Mouse (Mus musculus): ENCODE results near the gene Snrpn.
"Not testable (repeated sequence)": the region's sequence is repeated elsewhere in the genome, so short reads cannot be mapped to it uniquely, and the experiment has no call there.

Snrpn gene

DNA sequence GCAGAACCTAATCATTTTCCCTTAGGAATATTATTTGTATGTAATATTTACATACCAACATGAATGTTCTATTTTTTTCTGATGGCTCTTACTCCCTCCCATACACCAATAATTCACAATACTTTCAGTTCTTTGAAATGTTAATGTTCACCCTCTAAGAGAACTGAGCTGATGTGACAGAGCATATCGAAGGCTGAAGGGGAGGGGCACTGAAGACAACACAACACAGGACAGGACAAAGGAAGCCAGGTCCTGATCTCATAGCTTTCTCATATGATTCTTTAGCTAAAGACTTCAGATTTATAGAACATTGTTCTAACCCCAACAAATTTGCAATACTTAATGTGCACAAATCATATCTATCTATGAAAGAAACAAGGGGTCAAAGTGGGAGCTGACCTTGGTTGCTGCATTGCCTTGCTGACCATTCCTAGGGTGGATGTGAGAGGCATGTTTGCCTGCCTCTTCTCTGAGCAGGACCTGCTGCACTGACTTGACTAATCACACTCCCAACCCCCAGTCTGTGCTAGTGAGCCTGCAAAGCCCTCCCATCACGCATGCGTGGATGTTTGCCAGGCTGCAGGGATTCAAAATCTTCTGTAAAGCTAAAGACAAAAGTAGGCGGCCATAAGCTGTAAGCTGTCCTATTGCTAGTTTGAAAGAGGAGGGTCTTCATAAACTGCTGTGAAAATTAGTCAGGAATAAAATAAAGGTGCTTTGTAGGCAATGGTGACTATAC is at the start of gene Snrpn:
Gene Snrpn (minus strand): TSS at position 478 of the 739 bp plus-strand sequence.
- no peak for DNase-seq (ENCODE audit: low spot score)

DNA sequence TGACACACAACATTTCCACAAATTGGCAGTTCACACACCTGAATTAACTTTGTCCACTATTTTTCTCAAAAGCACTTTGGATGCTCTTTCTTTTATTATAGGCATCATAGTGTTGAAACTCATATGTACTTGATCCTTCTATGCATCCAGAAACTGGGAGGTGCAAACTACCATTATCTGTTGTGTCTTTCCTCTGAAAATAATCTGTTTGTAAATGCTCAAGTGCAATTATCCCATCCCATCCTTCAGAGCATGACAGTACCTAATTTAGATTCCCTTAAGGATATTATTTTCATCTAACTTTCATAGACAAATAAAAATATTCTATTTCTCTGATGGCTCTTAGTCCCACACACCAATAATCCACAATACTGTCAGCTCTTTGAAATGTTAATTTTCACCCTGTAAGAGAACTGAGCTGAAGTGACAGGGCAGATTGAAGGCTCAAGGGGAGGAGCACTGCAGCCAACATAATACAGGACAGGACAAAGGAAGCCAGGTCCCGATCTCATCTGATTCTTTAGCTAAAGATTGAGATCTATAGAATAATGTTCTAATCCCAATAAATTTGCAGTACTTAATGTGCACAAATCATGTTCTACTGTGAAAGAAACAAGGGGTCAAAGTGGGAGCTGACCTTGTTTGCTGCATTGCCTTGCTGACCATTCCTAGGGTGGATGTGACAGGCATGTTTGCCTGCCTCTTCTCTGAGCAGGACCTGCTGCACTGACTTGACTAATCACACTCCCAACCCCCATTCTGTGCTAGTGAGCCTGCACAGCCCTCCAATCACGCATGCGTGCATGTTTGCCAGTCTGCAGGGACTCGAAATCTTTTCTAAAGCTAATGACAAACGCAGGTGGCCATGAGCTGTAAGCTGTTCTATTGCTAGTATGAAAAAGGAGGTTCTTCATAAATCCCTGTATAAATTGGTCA is 30.5 kb upstream of the Snrpn start:
- DNase-seq (ENCODE audit: low spot score): no peak

DNA sequence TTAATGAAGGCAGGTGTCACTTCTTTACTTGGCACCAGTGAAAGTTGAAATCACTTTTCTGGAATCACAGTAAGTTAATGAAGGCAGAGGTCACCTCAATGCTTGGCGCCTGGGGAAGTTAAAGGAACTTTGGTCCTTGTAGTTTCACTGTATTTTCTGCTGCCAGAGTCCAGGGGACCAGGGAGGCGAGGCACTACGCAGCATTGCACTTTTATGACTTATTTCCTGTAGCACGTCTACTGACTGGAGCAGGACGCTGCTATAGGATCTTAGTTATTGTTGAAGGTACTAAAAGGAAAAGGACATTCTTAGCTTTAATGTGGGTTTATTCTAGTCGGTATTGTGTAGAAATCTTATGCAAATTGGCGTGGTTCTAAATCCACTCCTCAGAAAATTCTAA is 14.7 kb downstream of the Snrpn start:
- DNase-seq (ENCODE audit: low spot score): no peak

DNA sequence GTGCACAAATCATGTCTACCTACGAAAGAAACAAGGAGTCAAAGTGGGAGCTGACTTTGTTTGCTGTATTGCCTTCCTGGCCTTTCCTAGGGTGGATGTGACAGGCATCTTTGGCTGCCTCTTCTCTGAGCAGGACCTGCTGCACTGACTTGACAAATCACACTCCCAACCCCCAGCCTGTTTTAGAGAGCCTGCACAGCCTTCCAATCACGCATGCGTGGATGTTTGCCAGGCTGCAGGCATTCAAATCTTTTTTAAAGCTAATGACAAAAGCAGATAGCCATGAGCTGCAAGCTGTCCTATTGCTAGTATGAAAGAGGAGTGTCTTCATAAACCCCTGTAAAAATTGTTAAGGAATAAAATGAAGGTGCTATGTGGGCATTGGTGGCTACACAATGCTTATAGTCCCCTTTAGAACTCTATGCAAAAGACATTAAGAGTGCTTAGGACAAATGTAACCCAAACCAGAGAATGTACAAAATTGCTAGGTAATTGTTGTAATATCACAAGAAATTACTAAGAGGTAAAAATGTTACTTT is 16.9 kb downstream of the Snrpn start:
- not testable (repeated sequence) for DNase-seq (ENCODE audit: low spot score)

DNA sequence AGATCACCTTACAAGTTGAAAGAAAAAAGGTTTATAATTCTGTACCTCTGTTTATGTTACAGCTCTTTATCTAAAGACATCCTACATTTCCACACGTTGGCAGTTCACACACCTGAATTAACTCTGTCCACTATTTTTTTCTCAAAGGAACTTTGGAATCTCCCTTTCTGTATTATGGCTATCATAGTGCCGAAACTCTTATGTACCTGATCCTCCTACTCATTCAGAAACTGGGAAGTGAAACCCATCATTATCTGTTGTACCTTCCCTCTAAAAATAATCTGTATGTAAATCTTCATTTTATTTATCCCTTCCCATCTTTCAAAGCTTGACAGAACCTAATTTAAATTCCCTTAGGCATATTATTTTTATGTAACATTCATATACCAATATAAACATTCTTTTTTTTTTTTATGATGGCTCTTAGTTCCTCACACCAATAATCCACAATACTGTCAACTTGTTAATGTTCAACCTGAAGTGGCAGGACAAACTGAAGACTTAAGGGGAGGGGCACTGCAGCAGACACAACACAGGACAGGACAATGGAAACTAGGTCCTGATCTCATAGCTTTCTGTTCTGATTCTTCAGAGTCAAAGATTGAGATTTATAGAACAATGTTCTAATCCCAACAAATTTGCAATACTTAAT is 17.5 kb downstream of the Snrpn start:
- no peak for DNase-seq (ENCODE audit: low spot score)

DNA sequence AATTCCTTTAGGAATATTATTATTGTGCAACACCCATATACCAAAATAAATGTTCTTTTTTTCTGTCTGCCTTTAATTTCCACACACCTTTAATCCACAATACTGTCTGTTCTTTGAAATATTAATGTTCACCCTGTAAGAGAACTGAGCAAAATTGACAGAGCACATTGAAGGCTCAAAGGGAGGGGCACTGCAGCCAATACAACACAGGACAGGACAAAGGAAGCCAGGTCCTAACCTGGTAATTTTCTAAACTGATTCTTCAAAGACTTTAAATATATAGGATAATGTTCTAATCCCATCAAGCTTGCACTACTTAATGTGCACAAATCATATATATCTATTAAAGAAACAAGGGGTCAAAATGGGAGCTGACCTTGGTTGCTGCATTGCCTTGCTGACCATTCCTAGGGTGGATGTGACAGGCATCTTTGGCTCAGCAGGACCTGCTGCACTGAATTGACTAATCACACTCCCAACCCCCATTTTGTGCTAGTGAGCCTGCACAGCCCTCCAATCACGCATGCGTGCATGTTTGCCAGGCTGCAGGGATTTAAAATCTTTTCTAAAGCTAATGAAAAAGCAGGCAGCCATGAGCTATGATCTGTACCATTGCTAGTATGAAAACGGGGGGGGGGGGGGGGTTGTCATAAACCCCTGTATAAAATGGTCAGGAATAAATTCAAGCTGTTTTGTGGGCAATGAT is 42.7 kb downstream of the Snrpn start:
- no peak for DNase-seq (ENCODE audit: low spot score)

DNA sequence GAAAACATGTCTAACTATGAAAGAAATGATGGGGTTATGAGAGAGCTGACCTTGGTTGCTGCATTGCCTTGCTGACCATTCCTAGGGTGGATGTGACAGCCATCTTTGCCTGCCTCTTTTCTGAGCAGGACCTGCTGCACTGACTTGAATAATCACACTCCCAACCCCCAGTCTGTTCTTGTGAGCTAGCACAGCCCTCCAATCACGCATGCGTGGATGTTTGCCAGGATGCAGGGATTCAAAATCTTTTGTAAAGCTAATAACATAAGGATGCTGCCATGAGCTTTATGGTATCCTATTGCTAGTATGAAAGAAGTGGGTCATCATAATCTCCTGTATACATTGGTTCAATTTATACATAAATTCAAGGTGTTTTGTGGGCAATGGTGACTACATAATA is 63.7 kb downstream of the Snrpn start:
- DNase-seq (ENCODE audit: low spot score): no peak

DNA sequence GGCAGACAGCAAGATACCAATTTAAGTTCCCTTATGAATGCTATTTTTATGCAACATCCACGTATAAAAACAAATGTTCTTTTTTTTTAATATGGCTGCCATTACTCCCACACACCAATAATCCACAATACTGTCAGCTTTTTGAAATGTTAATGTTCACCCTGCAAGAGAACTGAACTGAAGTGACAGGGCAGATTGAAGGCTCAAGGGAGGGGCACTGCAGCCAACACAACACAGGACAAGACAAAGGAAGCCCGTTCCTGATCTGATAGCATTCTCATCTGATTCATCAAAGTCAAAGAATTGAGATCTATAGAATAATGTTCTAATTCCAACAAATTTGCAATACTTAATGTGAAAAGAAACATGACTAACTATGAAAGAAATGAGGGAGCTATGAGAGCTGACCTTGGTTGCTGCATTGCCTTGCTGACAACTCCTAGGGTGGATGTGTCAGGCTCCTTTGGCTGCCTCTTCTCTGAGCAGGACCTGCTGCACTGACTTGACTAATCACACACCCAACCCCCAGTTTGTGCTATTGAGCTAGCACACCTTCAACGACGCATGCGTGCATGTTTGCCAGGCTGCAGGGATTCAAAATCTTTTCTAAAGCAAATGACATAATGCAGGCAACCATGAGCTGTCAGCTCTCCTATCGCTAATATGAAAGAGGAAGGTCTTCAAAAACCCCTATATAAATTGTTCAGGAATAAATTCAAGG is 92.4 kb downstream of the Snrpn start:
- DNase-seq (ENCODE audit: low spot score): no peak

DNA sequence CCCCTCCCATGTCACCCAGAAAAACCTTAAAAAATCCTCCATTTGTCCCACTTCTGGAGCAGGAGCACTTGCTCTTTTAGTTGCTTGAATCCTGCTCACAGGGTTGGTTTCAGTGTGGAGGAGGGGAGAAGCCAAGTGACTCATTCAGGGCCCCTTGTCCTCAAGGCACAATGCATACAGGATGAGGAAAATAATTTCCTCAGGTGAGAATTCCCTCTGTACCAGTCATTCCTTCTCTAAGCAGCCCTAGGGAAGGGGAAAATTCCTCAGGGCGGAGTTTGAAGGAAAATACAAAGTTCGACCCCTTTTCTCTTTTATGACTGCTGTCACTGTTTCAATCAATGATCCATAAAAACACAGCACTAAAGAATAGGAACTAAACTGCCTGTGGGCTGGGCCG is 126.8 kb downstream of the Snrpn start:
- no peak for DNase-seq (ENCODE audit: low spot score)

DNA sequence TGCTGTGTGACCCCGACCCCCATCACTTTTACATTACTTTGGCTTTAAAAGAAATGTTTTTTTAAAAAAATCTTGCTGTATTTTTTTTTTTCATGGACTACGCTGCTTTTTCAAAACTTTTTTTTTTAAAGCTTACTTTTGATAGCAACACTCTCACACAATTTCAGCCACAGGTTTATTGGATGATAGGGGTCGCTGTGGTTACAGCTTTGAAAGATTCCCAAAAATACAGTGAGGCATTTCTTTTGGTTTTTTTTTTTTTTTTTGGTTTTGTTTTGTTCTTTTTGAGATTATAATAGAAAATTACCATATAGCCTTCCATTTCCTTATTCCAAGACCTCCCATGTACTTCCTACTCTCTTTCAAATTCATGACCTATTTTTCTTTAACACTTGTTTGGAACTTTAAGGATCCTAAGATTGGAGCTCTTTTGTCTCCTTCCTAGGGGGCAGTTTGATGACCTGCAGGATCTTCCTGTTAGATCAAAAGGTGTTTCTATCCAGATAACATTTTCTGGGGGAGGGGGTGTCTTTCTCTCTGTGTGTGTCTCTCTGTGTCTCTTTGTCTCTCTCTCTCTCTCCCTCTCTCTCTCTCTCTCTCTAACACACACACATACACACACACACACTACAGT is 132.2 kb downstream of the Snrpn start:
- no peak for DNase-seq (ENCODE audit: low spot score)

DNA sequence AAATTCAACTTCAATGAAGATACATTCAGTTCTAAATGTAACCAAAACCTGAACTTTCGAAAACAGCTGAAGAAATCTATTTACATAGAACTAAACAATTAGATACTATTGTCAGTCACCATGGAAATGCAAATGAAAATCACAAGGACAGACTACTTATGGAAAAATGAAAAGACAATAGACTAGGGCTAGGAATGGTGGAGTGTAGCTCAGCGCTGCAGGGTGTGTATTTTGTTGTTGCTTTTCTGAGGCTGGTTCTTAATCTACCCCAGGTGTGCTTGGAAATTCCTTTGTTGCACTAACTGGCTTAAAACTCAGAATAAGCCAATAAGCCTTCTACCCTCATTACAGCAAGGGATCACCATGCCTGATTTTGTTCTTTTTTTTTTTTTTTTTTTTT is 133.8 kb downstream of the Snrpn start:
- DNase-seq (ENCODE audit: low spot score): no peak

DNA sequence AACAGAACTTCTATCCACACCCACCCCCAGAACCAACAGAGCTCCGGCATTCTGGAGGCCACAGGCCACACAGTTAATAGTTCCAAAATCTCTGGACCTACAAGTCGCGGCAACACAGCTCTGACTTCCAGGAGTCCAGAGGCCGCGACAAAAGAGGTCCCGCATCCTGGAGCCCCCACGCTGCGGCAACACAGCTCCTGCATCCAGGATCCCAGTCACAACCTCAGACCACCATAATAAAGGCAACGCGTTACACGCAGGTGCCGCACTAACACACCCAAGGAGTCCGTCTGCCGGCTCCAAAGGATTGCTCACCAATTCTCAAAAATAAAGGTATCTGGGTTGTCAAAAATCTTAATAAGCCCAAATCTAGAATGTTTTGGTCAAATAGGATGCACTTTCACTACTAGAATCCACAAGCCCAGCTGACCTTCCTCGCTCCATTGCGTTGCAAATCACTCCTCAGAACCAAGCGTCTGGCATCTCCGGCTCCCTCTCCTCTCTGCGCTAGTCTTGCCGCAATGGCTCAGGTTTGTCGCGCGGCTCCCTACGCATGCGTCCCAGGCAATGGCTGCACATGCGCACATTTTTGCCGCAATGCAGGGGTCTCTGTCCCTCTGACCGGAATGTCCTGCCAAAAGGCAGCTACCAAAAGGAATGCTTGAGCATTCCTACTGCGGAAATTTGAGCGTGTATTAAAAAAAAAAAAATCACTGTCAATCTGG is 135.3 kb downstream of the Snrpn start, which contains the start of the genes Snurf and Gm38393:
Gene Snurf (minus strand): TSS at position 444 of the 725 bp plus-strand sequence.
Gene Gm38393 (minus strand): TSS at position 459 of the 725 bp plus-strand sequence.
- peak; percentile 15 for DNase-seq (ENCODE audit: low spot score)

DNA sequence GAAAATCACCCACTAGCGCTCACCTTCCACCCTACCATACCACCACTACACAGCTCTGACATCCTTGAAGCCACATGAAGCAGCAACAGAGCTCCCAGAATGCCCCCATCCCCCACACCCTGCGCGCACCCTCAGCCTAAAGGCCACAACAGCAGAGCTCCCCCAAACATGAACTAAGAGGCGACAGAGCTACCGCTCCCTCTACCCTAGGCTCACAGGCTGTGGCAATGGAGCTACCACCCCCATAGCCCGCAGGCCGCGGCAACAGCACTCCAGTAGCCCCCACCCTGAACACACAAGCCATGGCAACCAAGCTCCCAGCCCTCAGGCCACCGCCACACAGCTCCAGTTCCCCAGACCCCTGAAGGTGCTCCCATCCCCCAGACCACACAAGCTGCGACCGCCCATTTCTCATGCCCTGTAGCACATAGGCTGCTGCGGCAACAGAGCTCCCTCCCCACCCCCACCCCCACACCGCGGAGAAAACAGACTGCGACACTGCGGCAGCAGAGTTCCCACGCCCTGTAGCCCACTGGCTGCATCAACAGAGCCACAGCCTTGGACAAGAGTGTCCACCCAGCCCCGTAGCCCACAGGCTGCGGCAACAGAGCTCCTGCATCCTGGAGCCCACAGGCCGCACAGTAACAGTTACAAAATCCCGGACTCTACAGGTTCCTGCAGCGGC is 136.0 kb downstream of the Snrpn start:
- peak; percentile 9 for DNase-seq (ENCODE audit: low spot score)

DNA sequence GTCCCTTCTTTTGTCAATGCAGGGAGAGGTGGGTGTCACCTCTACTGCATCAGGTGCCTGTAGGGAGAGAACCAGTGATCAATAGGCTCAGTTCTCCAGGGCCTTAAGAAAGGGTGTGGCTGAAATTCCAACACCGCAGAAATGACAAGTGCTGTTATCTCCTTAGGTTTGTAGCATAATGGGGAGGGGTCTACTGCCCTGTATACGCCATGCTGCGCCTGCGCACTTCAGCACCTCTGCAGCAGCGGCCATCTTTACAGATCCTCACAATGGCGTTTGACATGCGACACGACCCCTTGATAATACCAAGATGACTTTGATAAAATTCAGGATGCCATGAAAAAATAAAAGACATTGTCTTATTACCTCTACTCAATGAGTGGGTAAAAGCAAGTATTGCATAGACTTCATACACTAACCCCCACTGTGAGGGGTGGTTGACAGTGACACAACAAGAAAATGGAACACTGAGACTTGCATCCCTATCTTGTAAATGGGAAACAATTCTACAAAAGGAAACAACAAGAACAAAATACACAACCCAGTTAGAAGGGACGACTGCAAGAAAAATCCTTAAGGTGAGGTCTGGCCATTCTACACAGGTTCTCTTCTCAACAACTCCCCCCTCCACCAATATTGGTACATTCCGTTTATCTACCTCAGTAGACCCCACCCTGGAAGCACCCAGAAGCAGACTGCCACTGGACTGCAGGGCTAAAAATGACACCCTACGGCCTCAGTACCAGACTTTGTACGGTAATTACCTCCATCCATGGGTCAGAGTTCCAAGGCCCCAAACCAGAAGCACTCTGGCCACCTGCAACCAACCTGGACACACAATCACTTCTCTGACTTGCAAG is 136.8 kb downstream of the Snrpn start:
- peak; percentile 40 for DNase-seq (ENCODE audit: low spot score)

DNA sequence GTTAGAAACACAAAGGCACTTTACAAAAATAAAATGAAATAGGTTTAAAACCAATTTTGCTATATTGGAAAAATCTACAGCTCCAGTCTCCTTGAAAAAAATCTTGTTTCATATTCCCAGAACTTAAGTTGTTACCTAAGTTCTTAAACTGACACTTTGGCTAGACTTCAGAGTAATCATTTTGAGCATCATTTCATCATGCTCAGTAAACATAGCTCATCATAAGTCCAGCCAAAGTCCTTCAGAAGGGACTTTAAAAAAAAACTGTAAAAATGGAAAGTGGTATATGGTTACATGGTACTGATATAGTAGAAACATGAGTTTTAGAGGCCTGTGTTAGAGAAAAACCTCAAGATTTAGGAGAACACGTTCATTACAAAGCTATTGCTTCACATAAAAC is 161.4 kb downstream of the Snrpn start:
- no peak for DNase-seq (ENCODE audit: low spot score)

All from c-Kit-positive CD71-positive TER-119-positive erythroid progenitor cells, embryonic 14.5 days (primary cell).